Mouse (Mus musculus) hindbrain, embryonic 15.5 days (tissue): ENCODE results near the gene Nkiras2. TPM values are rescaled to one million over a fixed set of nuclear protein-coding genes. Genes with fewer than 3 reads are reported as not detected.

Experiments
- polyA plus RNA-seq: library from polyadenylated mRNA; unstranded; fragments of >200 nt; fragmentation: Nextera tagmentation; extraction: Ambion mirVana; gene quantifications from 2 replicates; pipeline ENCODE4 v1.2.1, GENCODE M21; 2015

Nkiras2 gene
- polyA plus RNA-seq, 1 experiment from 2014 or later: 104 TPM

Other genes with a start within 250 kb of the Nkiras2 start
- gene Jup, start 221.5 kb upstream of the Nkiras2 start, polyA plus RNA-seq: 73.2 and 78.1 TPM in 2 replicates
- gene P3h4, start 204.4 kb upstream of the Nkiras2 start, polyA plus RNA-seq: 21.2 and 25.5 TPM in 2 replicates
- 26.6 and 27.1 TPM in 2 replicates for gene Fkbp10, start 203.5 kb upstream of the Nkiras2 start, polyA plus RNA-seq
- 112 and 114 TPM in 2 replicates for gene Nt5c3b, start 177.4 kb upstream of the Nkiras2 start, polyA plus RNA-seq
- 0.77 and 1.0 TPM in 2 replicates for gene Klhl10, start 177.3 kb upstream of the Nkiras2 start, polyA plus RNA-seq
- 9.8 and 11.1 TPM in 2 replicates for gene Klhl11, start 146.5 kb upstream of the Nkiras2 start, polyA plus RNA-seq
- gene Acly, start 91.2 kb upstream of the Nkiras2 start, polyA plus RNA-seq: 228 and 230 TPM in 2 replicates
- 2.6 and 2.7 TPM in 2 replicates for gene Ttc25, start 73.6 kb upstream of the Nkiras2 start, polyA plus RNA-seq
- 60.1 and 61.3 TPM in 2 replicates for gene Cnp, start 44.3 kb upstream of the Nkiras2 start, polyA plus RNA-seq
- 278 and 296 TPM in 2 replicates for gene Dnajc7, start 924 bp downstream of the Nkiras2 start, polyA plus RNA-seq
- gene Zfp385c, start 73.2 kb downstream of the Nkiras2 start, polyA plus RNA-seq: 0.82 and 0.94 TPM in 2 replicates
- gene Dhx58, start 85.0 kb downstream of the Nkiras2 start, polyA plus RNA-seq: 3.0 and 3.1 TPM in 2 replicates
- gene Kat2a, start 93.2 kb downstream of the Nkiras2 start, polyA plus RNA-seq: 67.2 and 74.0 TPM in 2 replicates
- 0.25 and 0.35 TPM in 2 replicates for gene Hspb9, start 94.6 kb downstream of the Nkiras2 start, polyA plus RNA-seq
- 42.0 and 42.4 TPM in 2 replicates for gene Rab5c, start 119.0 kb downstream of the Nkiras2 start, polyA plus RNA-seq
- 8.8 and 10.3 TPM in 2 replicates for gene Kcnh4, start 140.7 kb downstream of the Nkiras2 start, polyA plus RNA-seq
- 0.38 and 1.3 TPM in 2 replicates for gene Hcrt, start 143.7 kb downstream of the Nkiras2 start, polyA plus RNA-seq
- gene Ghdc, start 151.7 kb downstream of the Nkiras2 start, polyA plus RNA-seq: 7.4 and 8.4 TPM in 2 replicates
- gene Stat5b, start 231.5 kb downstream of the Nkiras2 start, polyA plus RNA-seq: 16.4 and 20.3 TPM in 2 replicates
- 2.1 TPM in 2 replicates for gene Stat5a, start 240.1 kb downstream of the Nkiras2 start, polyA plus RNA-seq